Mouse (Mus musculus): ENCODE data around the gene Dlgap1.

Gene Dlgap1

DNA sequence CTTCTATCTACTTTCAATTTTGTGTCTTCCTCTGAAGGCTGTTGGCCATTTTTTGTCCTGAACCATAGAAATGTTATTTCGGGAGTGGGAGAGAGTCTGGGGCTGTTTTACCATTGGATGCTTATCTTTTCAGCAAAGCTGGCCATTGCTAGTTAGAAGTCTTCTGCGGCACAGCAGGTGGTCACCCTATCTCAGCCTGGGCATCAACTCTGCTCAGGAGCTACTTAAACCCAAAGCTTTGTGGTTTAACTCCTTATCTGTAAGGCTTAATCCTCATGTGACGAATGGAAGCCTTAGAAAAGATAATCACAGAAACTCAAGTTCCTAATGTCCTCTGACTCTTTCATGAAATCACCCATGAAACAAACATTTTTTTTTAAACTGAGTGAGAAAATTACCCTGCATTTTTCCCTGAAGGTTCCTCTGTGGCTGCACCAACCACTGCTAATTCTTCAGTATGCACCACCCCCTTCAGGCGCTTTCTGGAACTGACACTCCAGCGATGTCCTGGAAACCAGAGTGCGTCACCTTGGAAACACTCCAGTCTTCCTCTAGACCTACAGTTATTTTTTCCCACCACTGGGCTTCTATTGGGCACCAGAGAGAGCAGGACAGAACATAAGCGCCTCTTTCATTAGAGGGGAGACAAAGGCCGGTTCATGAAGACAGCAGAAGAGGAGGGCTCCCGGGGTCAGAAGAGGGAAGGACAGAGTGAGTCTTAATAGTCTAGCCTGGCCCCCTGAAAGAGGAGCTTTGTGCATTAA, 664.5 kb downstream of the Dlgap1 start:
- DNase-seq, result peak in 1 of 2 experiments; percentile 11

DNA sequence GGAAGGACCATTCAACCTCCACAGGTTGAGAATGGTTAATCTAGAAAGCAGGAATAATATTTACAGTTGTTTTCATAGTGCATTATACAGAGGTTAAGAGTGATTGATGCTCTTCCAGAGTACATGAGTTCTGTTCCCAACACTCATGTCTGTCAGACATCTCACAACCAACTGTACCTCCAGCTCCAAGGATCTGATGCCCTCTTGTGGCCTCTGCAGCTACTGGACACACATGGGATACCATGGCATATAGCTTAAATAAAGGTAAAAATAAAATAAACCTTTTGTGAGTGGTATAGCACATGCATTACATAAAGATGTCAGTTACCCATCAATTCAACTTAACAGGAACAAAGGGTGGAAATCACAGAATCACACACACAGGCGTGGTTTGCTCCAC, 674.3 kb downstream of the Dlgap1 start:
- no peak for DNase-seq

DNA sequence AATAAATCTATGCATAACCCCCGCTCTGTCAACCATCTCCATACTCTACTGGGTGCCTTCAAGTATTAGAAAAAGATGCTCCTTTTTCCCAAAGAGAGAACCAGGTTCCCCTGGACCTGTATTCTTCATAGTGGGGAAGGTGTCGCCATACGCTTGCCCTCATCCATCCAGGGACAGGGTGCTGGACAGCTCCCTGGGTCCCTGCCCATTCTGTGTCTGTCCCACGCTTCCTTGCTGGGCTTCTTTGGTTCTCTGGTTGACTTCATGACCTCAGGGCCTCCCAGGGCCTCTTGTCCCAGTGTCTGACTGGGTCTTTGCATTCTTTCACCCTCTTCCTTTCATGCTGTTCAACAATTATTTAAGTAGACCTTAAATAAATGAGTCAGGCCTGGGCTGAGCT, 677.8 kb downstream of the Dlgap1 start:
- DNase-seq, result no peak

DNA sequence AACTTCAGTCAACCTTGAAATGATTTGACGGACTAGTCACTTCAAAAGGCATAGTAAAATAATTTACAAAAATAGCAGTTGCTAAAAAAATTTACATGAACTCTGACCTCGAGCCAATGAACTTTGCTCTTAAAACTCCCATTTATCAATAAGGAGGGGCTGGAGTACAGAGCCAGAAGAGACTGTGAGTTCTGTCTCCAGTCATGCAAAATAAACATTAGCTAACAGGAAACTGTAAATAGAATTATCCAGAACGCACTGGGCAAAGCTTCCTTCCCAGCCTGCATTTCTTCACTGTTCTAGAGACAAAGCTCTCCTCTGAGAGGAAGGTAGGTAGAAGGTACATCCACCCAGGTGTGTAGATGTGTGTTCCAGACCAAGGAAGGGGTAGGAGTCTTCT, 692.5 kb downstream of the Dlgap1 start:
- no peak for DNase-seq

DNA sequence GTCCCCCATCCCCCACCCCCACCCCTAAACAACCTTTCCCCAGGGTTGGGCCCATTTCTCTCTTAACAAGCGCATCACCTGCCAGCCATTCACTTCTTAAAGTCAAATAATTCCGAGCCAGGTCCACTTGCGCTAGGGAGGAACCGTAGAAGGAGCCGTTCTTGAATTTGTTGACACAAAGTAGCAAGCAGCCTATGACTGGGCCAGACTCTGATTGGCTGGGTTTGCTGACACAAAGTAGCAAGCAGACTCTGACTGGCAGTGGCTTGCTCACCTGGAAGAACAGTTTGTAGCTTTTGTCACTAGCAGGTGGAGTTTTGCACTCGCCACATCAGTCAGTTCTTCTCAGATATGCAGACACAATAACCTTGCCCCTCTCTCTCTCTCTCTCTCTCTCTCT, 695.1 kb downstream of the Dlgap1 start:
- DNase-seq, result no peak

DNA sequence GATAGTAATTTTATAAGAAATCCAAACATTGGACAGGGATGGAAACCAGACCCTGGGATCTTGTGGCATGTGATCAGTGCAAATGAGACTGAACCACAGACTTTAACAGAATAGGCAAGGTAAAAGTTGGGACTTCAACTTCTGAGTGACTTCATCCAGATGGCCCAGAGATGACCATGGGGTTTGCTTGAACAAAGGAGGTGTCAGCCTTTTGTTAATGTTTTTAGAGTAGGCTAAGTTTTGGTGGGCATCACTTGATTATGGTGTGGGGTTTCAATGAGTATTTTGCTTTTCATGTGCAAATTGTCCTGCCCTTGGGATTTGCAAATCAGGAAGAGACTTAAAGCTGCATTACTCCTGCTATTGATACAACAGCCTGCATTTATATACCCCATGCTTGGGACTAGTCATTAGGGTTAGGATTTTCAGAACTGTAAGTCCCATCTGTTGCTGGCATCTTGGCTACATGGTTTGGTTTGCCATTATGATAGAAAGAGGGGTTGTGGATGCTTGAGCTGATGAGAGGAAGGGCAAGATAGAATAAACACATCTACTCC, 695.7 kb downstream of the Dlgap1 start:
- no peak for DNase-seq

DNA sequence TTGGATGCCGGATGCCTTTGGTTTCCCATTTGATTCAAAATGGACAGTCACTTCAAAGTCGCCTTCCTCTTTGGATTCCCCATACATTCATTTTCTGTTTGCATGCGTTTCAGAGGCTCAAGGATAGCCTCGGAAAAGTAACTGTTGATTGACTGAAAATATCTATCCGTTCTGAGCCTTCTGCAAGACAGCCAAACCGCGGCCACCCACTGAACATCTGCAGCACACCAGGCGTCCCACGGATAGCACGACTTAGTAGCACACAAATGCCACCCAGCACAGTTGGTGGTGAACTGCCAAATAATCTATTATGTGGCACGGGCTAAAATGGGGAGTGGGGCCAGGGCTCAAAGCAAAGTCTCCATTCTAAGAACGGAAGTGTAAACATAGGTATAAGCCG, 705.1 kb downstream of the Dlgap1 start:
- DNase-seq, result no peak

DNA sequence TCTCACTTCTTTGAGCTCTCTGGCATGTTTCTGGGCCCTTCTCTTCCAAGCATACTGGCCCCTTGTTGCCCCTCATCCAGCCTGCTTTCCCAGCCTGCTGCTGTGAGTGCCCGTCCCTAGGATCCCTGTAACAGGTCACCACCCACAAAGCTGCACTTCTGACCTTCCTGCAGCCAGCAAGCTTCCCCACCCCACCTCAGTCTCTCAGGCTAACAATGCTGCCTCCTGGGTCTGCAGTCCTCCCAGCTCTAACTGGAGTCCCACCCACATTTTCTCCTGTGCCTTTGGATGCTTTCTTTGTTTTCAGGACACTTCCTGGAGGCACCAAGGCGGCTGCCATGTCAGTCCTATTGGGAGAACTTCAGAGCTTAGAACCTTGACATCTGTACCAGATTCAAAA, 707.6 kb downstream of the Dlgap1 start:
- no peak for DNase-seq

DNA sequence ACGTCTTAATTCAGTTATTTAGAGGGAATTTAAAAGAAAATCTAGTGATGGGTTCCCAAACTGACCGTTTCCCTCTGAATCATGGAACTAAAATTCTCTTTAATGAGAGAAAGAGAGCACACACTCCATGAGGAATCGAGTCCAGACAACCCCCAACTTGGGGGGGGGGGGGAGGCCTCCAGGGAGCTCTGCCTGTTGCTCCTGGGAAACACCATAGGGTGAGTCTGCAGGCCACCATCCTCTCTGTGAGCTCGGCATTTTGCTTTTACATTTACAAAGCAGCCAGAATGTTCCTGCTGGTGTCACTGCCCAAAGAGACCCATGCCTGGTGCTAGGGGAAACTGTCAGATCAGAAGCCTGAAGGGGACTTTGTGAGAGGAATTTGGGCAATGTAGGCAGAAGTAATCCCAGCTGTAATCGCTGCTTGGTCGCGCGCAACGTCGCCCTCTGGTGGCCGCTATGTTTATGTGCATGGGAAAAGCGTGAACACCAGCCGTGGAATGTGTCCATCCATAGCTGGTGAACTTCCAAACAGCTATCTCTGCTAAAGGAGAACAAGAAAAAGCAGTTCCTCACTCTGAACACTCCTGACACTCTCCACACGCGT, 714.8 kb downstream of the Dlgap1 start:
- DNase-seq, result peak; percentile 7 to 8

DNA sequence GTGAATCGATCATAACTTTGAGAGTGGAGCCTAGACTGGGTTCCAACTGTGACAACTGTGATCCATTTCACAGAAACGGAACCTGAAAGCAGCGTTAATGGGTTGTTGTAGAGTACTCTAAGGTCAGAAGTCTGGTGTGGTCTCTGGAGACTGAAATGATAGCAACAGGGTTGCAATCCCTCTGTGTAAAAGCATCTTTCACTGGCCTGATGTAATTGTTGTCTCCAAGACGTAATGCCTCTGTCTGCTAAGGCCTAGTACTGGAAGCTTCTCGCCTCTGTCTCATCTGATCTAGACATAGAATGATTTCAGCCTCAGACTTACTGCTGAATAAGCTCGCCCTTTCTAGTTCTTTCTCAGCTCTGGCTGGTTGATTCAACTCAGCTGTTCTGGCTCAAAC, 721.3 kb downstream of the Dlgap1 start:
- DNase-seq, result no peak

DNA sequence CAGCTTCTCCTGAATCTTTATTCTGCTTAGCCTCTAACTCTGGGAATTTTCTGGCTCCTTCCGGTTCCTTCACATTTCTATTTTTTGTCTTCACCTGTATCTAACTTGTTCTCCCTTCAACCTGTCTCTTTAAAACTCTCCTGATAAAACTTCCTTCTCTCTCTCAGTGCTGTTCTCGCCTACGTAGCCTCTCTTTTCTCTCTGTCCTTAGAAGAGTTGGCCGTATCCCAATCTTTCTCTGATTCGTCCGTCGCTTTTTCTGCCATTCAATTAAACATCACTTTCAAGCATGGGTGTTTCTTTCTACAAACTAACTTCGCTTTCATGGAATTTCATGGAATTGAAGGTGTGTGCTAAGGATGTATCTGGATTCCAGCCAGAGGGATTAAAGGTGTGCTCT, 721.7 kb downstream of the Dlgap1 start:
- no peak for DNase-seq

DNA sequence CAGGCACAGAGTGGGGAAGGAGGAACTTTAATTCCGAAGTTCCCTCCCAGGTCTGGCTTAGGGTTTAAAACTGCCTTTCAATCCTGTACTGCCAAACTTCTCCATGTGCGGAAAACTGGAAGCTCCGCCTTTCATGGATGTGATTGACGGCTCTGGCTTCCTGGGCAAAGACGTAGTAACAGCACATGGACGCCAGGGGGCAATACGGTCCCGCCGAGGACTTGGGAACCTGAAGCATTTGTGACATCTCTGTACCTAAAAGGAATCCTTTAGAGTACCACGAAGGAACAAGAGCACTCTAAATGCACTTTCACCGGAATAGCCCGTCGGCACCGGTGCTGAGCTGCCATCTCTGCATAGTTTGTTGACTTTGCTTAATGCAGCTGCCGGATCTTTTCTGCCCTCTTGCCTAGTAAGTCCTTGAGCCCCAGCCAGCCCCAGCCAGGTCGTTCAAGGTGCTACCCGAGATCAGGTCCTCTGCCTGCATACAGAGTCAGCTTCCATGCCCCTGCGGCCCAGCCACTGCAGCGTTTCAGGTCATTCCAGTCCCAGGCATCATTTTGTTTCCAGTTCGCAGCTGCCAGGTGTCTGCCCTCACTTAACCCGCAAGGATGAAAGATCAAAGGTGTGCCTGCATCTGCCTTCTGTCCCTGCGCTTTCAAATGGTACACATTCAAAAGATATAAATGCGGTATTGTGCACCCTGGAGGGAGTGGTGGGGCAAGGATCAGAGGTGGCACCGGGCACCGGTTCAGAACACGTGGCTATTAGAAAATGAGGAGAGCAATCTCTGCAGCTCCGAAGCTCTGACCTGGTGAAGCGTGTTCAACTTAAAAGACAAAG, 738.3 kb downstream of the Dlgap1 start:
- peak; percentile 51 to 60 for DNase-seq

DNA sequence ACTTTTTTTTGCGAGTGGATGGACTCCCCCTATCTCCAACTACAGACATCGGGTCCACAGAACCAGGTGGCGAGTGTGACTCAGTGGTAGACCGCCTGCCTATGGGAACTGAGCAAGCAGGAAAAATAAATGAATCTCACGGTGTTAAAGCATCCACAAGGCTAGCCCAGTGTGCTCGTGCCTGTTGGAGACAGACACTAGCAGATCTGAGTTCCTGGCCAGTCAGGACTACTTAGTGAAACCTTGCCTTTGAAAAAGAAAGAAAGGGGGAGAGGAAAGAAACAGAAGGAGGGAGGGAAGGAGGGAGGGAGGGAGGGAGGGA, 738.9 kb downstream of the Dlgap1 start:
- DNase-seq, result no peak

DNA sequence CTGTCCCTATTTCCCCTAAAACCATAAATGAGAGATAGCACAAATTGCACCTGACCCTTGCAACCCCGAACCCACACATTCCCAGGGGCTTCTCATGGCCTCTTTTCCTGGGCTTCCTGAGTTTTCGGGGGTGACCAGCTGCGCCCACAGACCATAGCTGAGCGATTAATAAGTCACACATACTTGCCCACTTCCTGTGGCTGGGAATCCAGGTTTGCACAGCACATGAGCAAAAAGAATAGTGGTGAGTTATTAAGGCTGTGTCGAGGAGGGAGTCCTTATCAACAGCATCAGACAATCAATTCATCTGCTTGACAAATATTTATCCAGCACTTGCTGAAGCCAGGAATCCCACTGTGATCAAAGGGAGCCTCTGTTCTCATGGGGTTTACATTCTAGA, 740.7 kb downstream of the Dlgap1 start:
- DNase-seq, result no peak

DNA sequence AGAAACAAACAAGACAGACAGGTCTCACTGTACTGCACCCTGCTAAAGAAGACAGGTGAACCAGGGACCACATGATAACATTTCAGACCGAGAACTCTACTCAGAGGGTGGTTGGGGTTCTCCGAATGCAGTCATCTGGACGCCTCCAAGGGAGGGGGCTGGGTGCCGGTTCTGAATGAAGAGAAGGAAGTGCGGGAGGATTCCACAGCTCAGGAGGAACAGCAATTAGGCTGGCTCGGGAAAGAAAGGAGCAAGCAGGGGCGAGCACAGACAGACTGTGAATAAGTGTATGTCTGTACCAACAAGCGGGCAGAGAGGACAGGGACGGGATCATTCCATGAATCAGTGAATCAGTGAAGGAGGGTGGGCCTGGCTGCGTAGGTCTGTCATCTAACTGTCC, 744.6 kb downstream of the Dlgap1 start:
- no peak for DNase-seq

DNA sequence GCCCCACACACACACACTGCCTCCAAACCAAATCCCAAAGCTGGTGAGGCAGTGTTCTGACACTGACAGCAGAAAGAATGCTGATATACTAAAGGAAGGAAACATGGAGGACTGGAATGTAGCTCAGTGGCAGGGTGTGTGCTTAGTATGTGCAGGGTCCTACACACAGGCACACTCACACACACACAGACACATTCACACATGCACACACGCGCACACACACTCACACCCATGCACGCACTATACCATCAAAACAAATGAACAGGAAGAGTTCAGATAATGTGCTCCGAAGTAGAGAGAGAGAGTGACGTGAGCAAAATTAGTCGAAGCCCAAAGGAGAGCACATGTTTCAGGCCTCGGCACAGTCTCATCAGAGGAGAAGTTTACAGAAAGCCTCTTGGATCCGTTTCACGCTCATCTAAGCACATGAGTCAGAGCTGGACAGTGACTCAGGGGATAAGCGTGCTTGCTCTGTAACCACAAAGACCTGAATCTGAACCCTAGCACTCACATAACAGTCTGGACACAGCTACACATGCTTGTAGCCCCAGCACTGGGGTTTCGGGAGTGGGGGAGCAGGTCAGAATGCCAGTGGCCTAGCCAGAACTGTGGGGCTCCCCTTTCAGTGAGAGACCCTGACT, 750.9 kb downstream of the Dlgap1 start:
- DNase-seq, result no peak

DNA sequence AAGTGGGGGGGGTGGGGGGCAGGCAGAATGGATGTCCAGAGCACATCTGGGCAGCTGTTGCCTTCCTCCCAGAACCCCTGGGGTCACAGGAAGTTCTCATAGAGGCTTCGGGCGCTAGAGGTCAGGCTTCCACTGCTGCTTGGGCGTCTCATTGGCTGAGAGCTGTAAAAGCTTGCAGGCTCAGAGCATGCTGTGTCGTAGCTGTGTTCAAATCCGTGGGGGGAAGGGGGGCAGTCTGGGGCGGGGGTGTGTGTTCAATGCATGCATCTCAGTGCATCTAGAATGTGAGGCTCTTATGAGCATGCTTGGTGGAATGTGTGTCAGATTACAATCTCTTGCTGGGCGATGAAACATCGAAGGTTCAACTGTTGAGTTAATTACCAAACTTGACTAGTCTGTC, 751.9 kb downstream of the Dlgap1 start:
- no peak for DNase-seq

DNA sequence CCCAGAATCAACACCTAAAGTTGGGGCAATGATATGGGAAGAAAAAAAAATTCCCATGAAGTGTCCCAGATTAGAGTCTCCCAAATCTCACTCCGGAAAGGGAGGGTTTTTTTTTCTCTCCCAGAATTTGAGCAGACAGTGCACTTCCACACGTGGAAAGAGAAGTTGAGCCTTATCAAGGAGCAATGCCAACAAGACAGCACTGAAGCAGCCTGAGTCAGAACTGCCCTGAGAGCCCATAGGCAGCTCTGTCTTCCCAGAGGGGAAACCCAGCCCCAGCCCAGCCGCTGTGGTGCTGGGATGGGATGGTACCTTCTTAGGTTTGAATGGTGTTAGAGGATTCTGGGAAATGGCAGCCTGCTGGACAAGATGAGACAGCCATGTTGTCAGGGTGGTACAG, 753.3 kb downstream of the Dlgap1 start:
- no peak for DNase-seq

DNA sequence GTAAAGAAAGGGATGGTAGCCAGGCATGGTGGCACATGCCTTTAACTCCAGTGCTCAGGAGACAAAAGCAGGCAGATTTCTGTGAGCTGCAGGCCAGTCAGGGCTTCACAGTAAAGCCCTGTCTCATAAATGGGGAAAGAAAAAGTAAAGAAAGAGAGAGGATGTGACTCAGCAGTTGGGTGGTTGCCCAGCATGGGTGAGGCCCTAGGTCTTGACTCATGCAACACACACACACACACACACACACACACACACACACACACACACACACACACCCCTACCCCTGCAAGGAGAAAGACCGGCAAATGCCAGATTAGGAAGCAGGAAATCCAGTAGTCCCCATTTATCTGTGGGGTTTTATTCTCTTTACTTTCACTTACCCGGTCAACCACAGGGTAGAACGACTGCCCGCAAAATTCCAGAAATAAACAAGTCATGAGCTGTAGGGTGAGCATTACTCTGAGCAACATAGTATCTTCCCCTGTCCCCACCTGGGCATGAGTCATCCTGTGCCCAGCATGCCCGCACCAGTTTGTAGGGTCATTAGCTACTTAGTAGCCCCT, 759.9 kb downstream of the Dlgap1 start:
- no peak for DNase-seq

DNA sequence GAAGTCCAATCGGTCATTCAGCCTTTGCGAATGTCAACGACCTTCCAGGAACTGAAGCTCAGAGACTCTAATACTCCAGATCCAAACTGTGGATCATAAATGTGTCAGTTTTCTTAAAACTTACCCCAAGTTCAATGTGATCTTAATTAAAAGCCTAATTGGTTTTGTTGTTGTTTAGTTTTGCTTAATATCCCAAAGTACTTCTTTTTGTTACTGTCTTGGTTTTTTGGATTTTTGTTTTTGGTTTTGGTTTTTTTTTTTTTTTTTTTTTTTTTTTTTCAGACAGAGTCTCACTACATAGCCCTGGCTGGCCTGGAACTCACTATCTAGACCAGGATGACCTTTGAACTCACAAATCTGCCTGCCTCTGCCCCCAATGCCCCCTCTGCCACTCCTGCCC, 765.9 kb downstream of the Dlgap1 start:
- DNase-seq, result no peak

DNA sequence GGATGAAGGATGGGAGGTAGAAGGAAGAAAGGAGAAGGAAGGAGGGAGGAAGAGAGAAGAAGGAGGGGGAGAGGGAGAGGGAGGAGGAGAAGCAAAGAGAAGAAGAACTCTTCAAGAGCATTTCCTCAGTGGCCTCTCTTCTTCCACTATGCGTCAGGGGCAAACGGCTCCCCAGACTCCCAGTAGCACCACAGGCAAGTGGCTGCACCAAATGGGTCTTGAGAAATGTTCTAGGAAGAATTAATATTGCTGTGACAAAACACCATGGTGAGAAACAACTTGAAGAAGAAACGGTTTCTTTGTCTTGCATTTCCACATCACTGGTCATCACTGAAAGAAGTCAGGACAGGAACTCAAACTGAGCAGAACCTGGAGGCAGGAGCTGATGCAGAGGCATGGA, 766.5 kb downstream of the Dlgap1 start:
- no peak for DNase-seq

DNA sequence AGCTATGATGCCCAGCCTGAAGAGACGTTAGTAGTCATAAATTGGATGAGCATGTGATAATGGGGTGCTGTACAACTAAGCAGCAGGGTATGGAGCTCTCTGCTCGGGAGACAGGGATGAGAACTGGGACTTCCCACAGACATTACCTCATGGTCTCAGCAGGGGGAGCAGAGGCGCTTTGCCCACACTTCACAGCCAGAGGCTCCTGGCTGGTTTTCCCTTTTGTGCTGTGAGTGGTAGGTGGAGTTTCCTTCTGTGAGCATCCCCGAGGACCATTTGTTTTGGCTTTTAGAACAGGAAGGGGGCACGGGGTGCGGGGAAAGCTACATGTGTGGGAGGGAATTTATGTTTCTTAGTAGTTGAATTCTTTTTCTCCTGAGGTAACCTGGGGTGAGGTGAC, 768.6 kb downstream of the Dlgap1 start:
- no peak for DNase-seq

Data from thymus, adult 18-20 months (tissue).